Mouse (Mus musculus) embryonic facial prominence, embryonic 12.5 days (tissue): Measurements from ENCODE around the gene Inhbc. TPM values are rescaled to one million over a fixed set of nuclear protein-coding genes. Genes with fewer than 3 reads are reported as not detected.
"Not testable (repeated sequence)": the region's sequence is repeated elsewhere in the genome, so short reads cannot be mapped to it uniquely, and the experiment has no call there.

Experiments used
- ATAC-seq: fragments of 200-750 bp; cut with Nextera tagmentation; 2 replicates; pipeline ENCODE4 v1.8.0; 2017; ENCODE audit not compliant: insufficient number of reproducible peaks, insufficient read depth, low FRiP score, low TSS enrichment
- H3K27ac ChIP-seq: fragments of 300-500 bp; sonication (generic); 2 replicates; pipeline ENCODE4 v1.5.1; 2016; ENCODE audit warnings: mild to moderate bottlenecking
- H3K27me3 ChIP-seq: fragments of 300-500 bp; sonication (generic); 2 replicates; pipeline ENCODE4 v1.6.1; 2016; ENCODE audit warnings: mild to moderate bottlenecking, moderate library complexity
- H3K36me3 ChIP-seq: fragments of 300-500 bp; sonication (generic); 2 replicates; pipeline ENCODE4 v1.6.1; 2016; ENCODE audit warnings: mild to moderate bottlenecking
- H3K4me1 ChIP-seq: fragments of 300-500 bp; sonication (generic); 2 replicates; pipeline ENCODE4 v1.6.1; 2016
- H3K4me2 ChIP-seq: fragments of 300-500 bp; sonication (generic); replicated peaks from 2 replicates; pipeline ENCODE4 v1.6.1; 2016; ENCODE audit warnings: mild to moderate bottlenecking, moderate library complexity
- H3K4me3 ChIP-seq: fragments of 300-500 bp; sonication (generic); 2 replicates; pipeline ENCODE4 v1.5.1; 2016; ENCODE audit warnings: mild to moderate bottlenecking
- H3K9ac ChIP-seq: fragments of 300-500 bp; sonication (generic); 2 replicates; pipeline ENCODE4 v1.6.1; 2016; ENCODE audit warnings: mild to moderate bottlenecking, moderate library complexity
- H3K9me3 ChIP-seq: fragments of 300-500 bp; sonication (generic); 2 replicates; pipeline ENCODE4 v1.6.1; 2016; ENCODE audit warnings: mild to moderate bottlenecking, moderate library complexity
- WGBS: fragments of 180-500 bp; shearing (Covaris S2); methylation state at CpG from one replicate; pipeline ENCODE4 v1.1.7; 2016; 5-methylcytosine and 5-hydroxymethylcytosine counted together
- polyA plus RNA-seq: library from polyadenylated mRNA; unstranded; fragments of >200 nt; fragmentation: Nextera tagmentation; extraction: Ambion mirVana; gene quantifications from 2 replicates; pipeline ENCODE4 v1.2.1, GENCODE M21; 2016

Inhbc gene
- polyA plus RNA-seq, 1 experiment from 2014 or later = 0.09 TPM

GRCm38 (mm10) chr10:127323131-127323855 lies 46.9 kb downstream of the Inhbc start:
- H3K36me3 ChIP-seq = no peaks in the 10 kb centered on the region
- no peak overlapping the region for H3K9ac ChIP-seq
- no peak overlapping the region for H3K27ac ChIP-seq
- H3K9me3 ChIP-seq = no peaks in the 10 kb centered on the region
- no peak for ATAC-seq
- H3K27me3 ChIP-seq = peaks cover 62% of the 10 kb centered on the region
- no peak overlapping the region for H3K4me3 ChIP-seq
- H3K4me2 ChIP-seq = no peak overlapping the region
- H3K4me1 ChIP-seq = peaks cover 17% of the 10 kb centered on the region
- 70% methylated on average over 17 of the region's 17 CpGs for WGBS

- H3K9me3 ChIP-seq = no peaks in the 10 kb centered on the region
- no peak for ATAC-seq
- no peak overlapping the region for H3K27ac ChIP-seq
- no peak overlapping the region for H3K9ac ChIP-seq
- peaks cover 56% of the 10 kb centered on the region for H3K27me3 ChIP-seq
- WGBS = 84% methylated on average over 4 of the region's 4 CpGs
- no peak overlapping the region for H3K4me2 ChIP-seq
- H3K4me3 ChIP-seq = no peak overlapping the region
- H3K4me1 ChIP-seq = peaks cover 17% of the 10 kb centered on the region
- no peaks in the 10 kb centered on the region for H3K36me3 ChIP-seq
Measured at GRCm38 (mm10) chr10:127322669-127323068, 47.6 kb downstream of the Inhbc start.

DNA sequence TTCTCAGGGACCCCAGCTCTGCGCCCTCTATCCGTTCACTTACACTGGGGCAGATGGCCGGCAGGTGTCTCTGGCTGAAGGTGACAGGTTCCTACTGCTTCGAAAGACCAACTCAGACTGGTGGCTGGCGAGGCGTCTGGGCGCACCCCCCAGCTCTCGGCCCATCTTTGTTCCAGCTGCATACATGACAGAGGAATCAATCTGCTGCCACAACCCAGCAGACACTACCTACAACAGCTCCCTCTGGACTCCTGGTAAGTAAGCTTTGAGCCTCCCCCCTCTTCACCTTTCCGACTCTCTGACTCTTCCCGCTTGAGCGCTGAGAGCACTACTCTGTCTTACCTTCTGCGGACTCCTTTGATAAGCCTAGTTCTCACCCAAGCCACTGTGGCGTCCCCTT lies 48.1 kb downstream of the Inhbc start:
- no peak for ATAC-seq
- H3K27me3 ChIP-seq = peaks cover 51% of the 10 kb centered on the region
- H3K9me3 ChIP-seq = no peaks in the 10 kb centered on the region
- H3K36me3 ChIP-seq = no peaks in the 10 kb centered on the region
- H3K4me3 ChIP-seq = no peak overlapping the region
- no peak overlapping the region for H3K9ac ChIP-seq
- 67% methylated on average over 13 of the region's 13 CpGs for WGBS
- H3K27ac ChIP-seq = no peak overlapping the region
- peaks cover 17% of the 10 kb centered on the region for H3K4me1 ChIP-seq
- no peak overlapping the region for H3K4me2 ChIP-seq

DNA sequence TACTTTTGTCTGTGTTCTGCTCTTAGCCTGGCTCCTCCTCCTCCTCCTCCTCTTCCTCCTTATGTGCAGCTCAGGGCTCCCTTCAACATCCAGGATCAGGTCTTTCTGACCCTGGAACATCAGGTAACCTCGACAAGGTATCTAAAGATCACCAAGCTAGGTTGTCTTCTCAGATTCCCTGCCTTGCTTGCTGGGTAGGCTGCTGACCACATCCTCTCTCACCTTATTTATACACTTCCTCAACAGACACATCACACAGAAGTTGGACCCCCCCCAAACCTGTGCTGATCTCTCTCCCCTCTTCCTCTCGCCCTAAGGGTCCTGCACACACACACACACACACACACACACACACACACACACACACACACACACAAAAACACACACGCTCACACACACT lies 48.6 kb downstream of the Inhbc start, which contains the start of gene Arhgap9:
Arhgap9 (plus strand) TSS at position 344 of the 400 bp plus-strand sequence.
- WGBS = 73% methylated on average over 3 of the region's 3 CpGs
- Histone ChIP-seq H3K4me2 (no peak within 1 kb of the TSS), H3K36me3 (no peaks in the 10 kb centered on the region), H3K27me3 (peaks cover 45% of the 10 kb centered on the region), H3K4me1 (peaks cover 13% of the 10 kb centered on the region), H3K4me3 (no peak within 1 kb of the TSS), H3K27ac (no peak within 1 kb of the TSS), H3K9ac (no peak within 1 kb of the TSS), H3K9me3 (no peaks in the 10 kb centered on the region)
- ATAC-seq = no peak

DNA sequence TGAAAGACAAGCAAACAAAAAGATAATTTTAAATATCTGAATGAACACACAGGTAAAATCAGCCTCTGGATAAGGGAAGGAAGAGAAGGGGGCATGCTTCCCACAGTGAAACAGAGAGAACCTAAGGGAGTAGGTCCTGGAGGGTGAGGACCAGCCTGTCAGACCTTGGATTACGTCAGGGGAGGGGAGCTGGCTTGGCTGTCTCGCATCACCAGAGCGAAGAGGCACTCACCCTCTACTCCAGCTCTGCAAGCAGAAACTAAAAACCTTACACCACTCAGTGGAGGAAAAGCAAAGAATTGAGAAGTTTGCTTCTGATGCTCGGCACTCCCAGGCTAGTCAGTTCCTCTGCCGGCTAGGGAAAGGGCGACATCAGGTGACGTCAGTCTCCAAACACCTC lies 50.3 kb downstream of the Inhbc start:
- no peaks in the 10 kb centered on the region for H3K4me1 ChIP-seq
- ATAC-seq = no peak
- no peaks in the 10 kb centered on the region for H3K9me3 ChIP-seq
- H3K27me3 ChIP-seq = peaks cover 29% of the 10 kb centered on the region
- WGBS = 75% methylated on average over 7 of the region's 7 CpGs
- no peak overlapping the region for H3K4me2 ChIP-seq
- H3K27ac ChIP-seq = no peak overlapping the region
- no peak overlapping the region for H3K4me3 ChIP-seq
- no peak overlapping the region for H3K9ac ChIP-seq
- H3K36me3 ChIP-seq = no peaks in the 10 kb centered on the region

- ATAC-seq = no peak
- H3K9ac ChIP-seq = no peak overlapping the region
- H3K4me2 ChIP-seq = no peak overlapping the region
- H3K27me3 ChIP-seq = peaks cover 18% of the 10 kb centered on the region; the same call in 1 of the 2 replicates
- H3K36me3 ChIP-seq = no peaks in the 10 kb centered on the region
- no peak overlapping the region for H3K4me3 ChIP-seq
- H3K9me3 ChIP-seq = no peaks in the 10 kb centered on the region
- no peak overlapping the region for H3K27ac ChIP-seq
- H3K4me1 ChIP-seq = no peaks in the 10 kb centered on the region
- WGBS = 36% methylated on average over 4 of the region's 4 CpGs
Measured at GRCm38 (mm10) chr10:127318009-127318408, 52.2 kb downstream of the Inhbc start.

DNA sequence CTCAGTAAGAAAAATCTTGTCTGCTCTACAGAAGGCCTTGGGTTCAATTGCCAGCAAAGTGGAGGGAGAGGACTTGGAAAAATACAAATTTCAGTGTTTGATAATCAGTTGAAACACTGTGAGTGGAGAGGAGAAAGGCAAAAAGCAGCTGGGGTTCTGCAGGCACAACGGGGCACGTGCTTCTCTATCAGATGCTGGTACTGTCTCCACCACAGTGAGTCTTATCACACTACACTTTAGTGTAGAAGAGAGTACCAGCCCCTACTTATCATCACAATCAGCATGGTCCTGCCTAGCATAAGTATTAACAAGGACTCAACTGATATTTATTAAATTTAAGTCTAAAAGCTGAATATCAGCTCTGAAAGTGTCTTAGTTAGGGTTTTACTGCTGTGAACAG lies 53.0 kb downstream of the Inhbc start:
- H3K4me3 ChIP-seq = no peak overlapping the region
- H3K4me1 ChIP-seq = no peaks in the 10 kb centered on the region
- WGBS = 80% methylated on average over 2 of the region's 2 CpGs
- no peak overlapping the region for H3K4me2 ChIP-seq
- H3K27me3 ChIP-seq = peaks cover 12% of the 10 kb centered on the region; the same call in 1 of the 2 replicates
- H3K9ac ChIP-seq = no peak overlapping the region
- no peaks in the 10 kb centered on the region for H3K9me3 ChIP-seq
- H3K36me3 ChIP-seq = no peaks in the 10 kb centered on the region
- no peak for ATAC-seq
- H3K27ac ChIP-seq = no peak overlapping the region

DNA sequence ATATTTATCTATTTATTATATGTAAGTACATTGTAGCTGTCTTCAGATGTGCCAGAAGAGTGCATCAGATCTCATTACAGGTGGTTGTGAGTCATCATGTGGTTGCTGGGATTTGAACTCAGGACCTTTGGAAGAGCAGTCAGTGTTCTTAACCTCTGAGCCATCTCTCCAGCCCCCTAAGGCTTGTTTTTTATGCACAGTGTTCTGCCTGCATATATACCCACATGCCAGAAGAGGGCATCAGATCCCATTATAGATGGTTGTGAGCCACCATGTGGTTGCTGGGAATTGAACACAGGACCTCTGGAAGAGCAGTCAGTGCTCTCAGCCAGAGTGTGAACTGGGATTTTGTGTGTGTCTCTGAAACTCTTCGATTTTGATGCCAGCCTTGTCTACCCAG lies 55.3 kb downstream of the Inhbc start:
- H3K36me3 ChIP-seq, H3K9me3 ChIP-seq, H3K4me2 ChIP-seq, H3K9ac ChIP-seq, H3K27me3 ChIP-seq, H3K4me3 ChIP-seq, ATAC-seq, H3K27ac ChIP-seq, H3K4me1 ChIP-seq: not testable (repeated sequence)
- WGBS = 75% methylated on average over 1 of the region's 1 CpGs

DNA sequence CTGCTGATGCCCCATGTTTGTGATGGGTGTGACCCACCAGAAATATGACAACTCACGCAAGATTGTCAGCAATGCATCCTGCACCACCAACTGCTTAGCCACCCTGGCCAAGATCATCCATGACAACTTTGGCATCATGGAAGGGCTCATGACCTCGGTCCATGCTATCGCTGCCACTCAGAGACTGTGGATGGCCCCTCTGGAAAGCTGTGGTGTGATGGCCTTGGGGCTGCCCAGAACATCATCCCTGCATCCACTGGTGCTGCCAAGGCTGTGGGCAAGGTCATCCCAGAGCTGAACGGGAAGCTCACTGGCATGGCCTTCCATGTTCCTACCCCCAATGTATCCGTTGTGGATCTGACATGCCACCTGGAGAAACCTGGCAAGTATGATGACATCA lies 56.7 kb downstream of the Inhbc start:
- H3K4me3 ChIP-seq, ATAC-seq, H3K4me2 ChIP-seq, H3K36me3 ChIP-seq, H3K27me3 ChIP-seq, H3K4me1 ChIP-seq, H3K9ac ChIP-seq, H3K27ac ChIP-seq, H3K9me3 ChIP-seq: not testable (repeated sequence)
- WGBS = 86% methylated on average over 5 of the region's 5 CpGs

GRCm38 (mm10) chr10:127312858-127313257 lies 57.4 kb downstream of the Inhbc start:
- Histone ChIP-seq H3K36me3 (peaks cover 15% of the 10 kb centered on the region), H3K9me3 (no peaks in the 10 kb centered on the region), H3K4me3 (no peak overlapping the region), H3K4me1 (peaks cover 10% of the 10 kb centered on the region), H3K27ac (no peak overlapping the region), H3K9ac (no peak overlapping the region), H3K4me2 (no peak overlapping the region), H3K27me3 (no peaks in the 10 kb centered on the region)
- WGBS = 68% methylated on average over 4 of the region's 4 CpGs
- ATAC-seq = no peak

DNA sequence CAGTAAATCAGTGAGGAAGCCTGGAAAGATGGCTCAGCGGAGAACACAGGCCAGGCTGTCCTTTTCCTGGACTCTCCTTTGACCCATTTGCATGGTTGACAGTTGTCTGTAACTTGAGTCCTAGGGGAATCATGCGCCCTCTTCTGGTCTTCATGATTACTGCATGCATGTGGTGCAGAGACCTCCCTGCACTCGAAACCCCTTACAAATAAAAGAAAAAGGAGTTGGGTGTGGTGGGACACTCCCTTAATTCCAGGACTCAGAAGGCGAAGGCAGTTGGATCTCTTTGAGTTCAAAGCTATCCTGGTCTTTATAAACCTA lies 57.9 kb downstream of the Inhbc start:
- Histone ChIP-seq H3K9ac (peak overlapping the region; percentile 43; the same call in 1 of the 2 replicates), H3K4me3 (peak overlapping the region; percentile 84), H3K9me3 (no peaks in the 10 kb centered on the region), H3K27ac (0 out of 2 replicates have a peak overlapping the region, but pooled peaks have one; percentile 58), H3K36me3 (peaks cover 20% of the 10 kb centered on the region), H3K4me1 (peaks cover 10% of the 10 kb centered on the region), H3K27me3 (no peaks in the 10 kb centered on the region), H3K4me2 (peak overlapping the region; percentile 77)
- WGBS = under 1% methylated on average over 4 of the region's 4 CpGs
- 0 out of 2 replicates have a peak, but pooled peaks have one; percentile 55 for ATAC-seq

- Histone ChIP-seq H3K27me3 (no peaks in the 10 kb centered on the region), H3K4me1 (peaks cover 10% of the 10 kb centered on the region), H3K36me3 (peaks cover 26% of the 10 kb centered on the region), H3K4me2 (peak within 1 kb of the TSS; percentile 77), H3K4me3 (peak within 1 kb of the TSS; percentile 84), H3K27ac (peak within 1 kb of the TSS; percentile 58), H3K9ac (peak within 1 kb of the TSS; percentile 78), H3K9me3 (no peaks in the 10 kb centered on the region)
- under 1% methylated on average over 65 of the region's 65 CpGs for WGBS
- peak; percentile 93 for ATAC-seq
Measured at GRCm38 (mm10) chr10:127311476-127312355, 58.5 kb downstream of the Inhbc start, which contains the start of gene Mars. Gene Mars, minus strand, starts transcription at chr10:127311786.
